17 mouse cellular contexts compared by ENCODE assay signal in genomic region chr19:46837290-46838079, GRCm38 (mm10).
"Had no signal": no experiment of that assay in that cellular context is flagged by ENCODE, and none has a peak within 500 bp of the region (broad histone marks: within the 10 kb centered on the region; RNA-seq: fewer than 3 reads in every experiment).

No protein-coding gene starts in this region.

- H3K27me3 ChIP-seq: liver, embryonic 15.5 days; neural tube, embryonic 15.5 days had no signal

- H3K4me3 ChIP-seq: liver, embryonic 15.5 days; midbrain, embryonic 10.5 days; myocyte; neural tube, embryonic 15.5 days had no signal

- DNase-seq: kidney, adult 9 months; kidney, postnatal 36 days; layer of hippocampus, adult 9-11 months; layer of hippocampus, postnatal 36 days; left cerebral cortex, postnatal 4 days; lung, embryonic 14.5 days; lung, postnatal 10 days; midbrain, embryonic 14.5 days; retina, postnatal 1 day; right cerebral cortex, postnatal 4 days; spleen, adult 18-20 months had no signal

- ATAC-seq: intestine, postnatal 0 days had no signal

- H3K9ac ChIP-seq: liver, embryonic 15.5 days; lung, embryonic 14.5 days; neural tube, embryonic 15.5 days had no signal

- H3K36me3 ChIP-seq: liver, embryonic 15.5 days; midbrain, embryonic 10.5 days; neural tube, embryonic 15.5 days had no signal

- H3K9me3 ChIP-seq: liver, embryonic 15.5 days; midbrain, embryonic 10.5 days; neural tube, embryonic 15.5 days had no signal

- H3K27ac ChIP-seq: kidney, postnatal 0 days; liver, embryonic 15.5 days; midbrain, embryonic 10.5 days; neural tube, embryonic 15.5 days had no signal
